Mouse (Mus musculus): ENCODE measurements around the gene Arl8a.
"Not testable (repeated sequence)": the region's sequence is repeated elsewhere in the genome, so short reads cannot be mapped to it uniquely, and the experiment has no call there.

The Arl8a gene

GRCm38 (mm10) chr1:135146077-135146945 is at the start of gene Arl8a:
Gene Arl8a (plus strand): TSS chr1:135146824.
- peak; percentile 24 for DNase-seq (ENCODE audit: extremely low read depth, low read depth)

- DNase-seq (ENCODE audit: extremely low read depth, low read depth), result no peak
Measured at GRCm38 (mm10) chr1:135097441-135097840, 49.2 kb upstream of the Arl8a start.

- no peak for DNase-seq (ENCODE audit: extremely low read depth, low read depth)
Measured at GRCm38 (mm10) chr1:135098441-135098840, 48.2 kb upstream of the Arl8a start.

- no peak for DNase-seq (ENCODE audit: extremely low read depth, low read depth)
Measured at GRCm38 (mm10) chr1:135100400-135100799, 46.2 kb upstream of the Arl8a start.

- DNase-seq (ENCODE audit: extremely low read depth, low read depth), result no peak
Measured at GRCm38 (mm10) chr1:135105124-135105523, 41.5 kb upstream of the Arl8a start, which contains the start of gene Lgr6. Gene Lgr6 (minus strand): TSS chr1:135105276.

GRCm38 (mm10) chr1:135105951-135106350 is 40.7 kb upstream of the Arl8a start:
- peak; percentile 41 for DNase-seq (ENCODE audit: extremely low read depth, low read depth)

GRCm38 (mm10) chr1:135108611-135109010 is 38.0 kb upstream of the Arl8a start:
- DNase-seq (ENCODE audit: extremely low read depth, low read depth), result no peak

- no peak for DNase-seq (ENCODE audit: extremely low read depth, low read depth)
Measured at GRCm38 (mm10) chr1:135110075-135110474, 36.5 kb upstream of the Arl8a start.

- not testable (repeated sequence) for DNase-seq (ENCODE audit: extremely low read depth, low read depth)
Measured at GRCm38 (mm10) chr1:135111271-135111670, 35.4 kb upstream of the Arl8a start.

GRCm38 (mm10) chr1:135112661-135113060 is 34.0 kb upstream of the Arl8a start:
- peak; percentile 17 for DNase-seq (ENCODE audit: extremely low read depth, low read depth)

GRCm38 (mm10) chr1:135124573-135125363 is 21.9 kb upstream of the Arl8a start:
- DNase-seq (ENCODE audit: extremely low read depth, low read depth), result no peak

GRCm38 (mm10) chr1:135125990-135126389 is 20.6 kb upstream of the Arl8a start:
- no peak for DNase-seq (ENCODE audit: extremely low read depth, low read depth)

- no peak for DNase-seq (ENCODE audit: extremely low read depth, low read depth)
Measured at GRCm38 (mm10) chr1:135126443-135127027, 20.1 kb upstream of the Arl8a start.

GRCm38 (mm10) chr1:135128011-135128441 is 18.6 kb upstream of the Arl8a start:
- no peak for DNase-seq (ENCODE audit: extremely low read depth, low read depth)

- DNase-seq (ENCODE audit: extremely low read depth, low read depth), result no peak
Measured at GRCm38 (mm10) chr1:135128986-135129385, 17.6 kb upstream of the Arl8a start.

GRCm38 (mm10) chr1:135129543-135130183 is 17.0 kb upstream of the Arl8a start:
- no peak for DNase-seq (ENCODE audit: extremely low read depth, low read depth)

GRCm38 (mm10) chr1:135130376-135131018 is 16.1 kb upstream of the Arl8a start:
- DNase-seq (ENCODE audit: extremely low read depth, low read depth), result peak; percentile 30

- DNase-seq (ENCODE audit: extremely low read depth, low read depth), result peak; percentile 76
Measured at GRCm38 (mm10) chr1:135131034-135131433, 15.6 kb upstream of the Arl8a start.

- DNase-seq (ENCODE audit: extremely low read depth, low read depth), result peak; percentile 26
Measured at GRCm38 (mm10) chr1:135131560-135131959, 15.1 kb upstream of the Arl8a start.

GRCm38 (mm10) chr1:135132473-135132872 is 14.2 kb upstream of the Arl8a start, which contains the start of gene Ptpn7:
Gene Ptpn7 (plus strand): TSS chr1:135132700.
- peak; percentile 83 for DNase-seq (ENCODE audit: extremely low read depth, low read depth)

Measured in MEL-GATA-1-ER (cell line).